Mouse (Mus musculus): Measurements from ENCODE around the gene 1600015I10Rik. TPM values are rescaled to one million over a fixed set of nuclear protein-coding genes. Genes with fewer than 3 reads are reported as not detected.
A peak's percentile ranks its signal among the peaks of the same experiment; 100 is the strongest.
"Not testable (repeated sequence)": the region's sequence is repeated elsewhere in the genome, so short reads cannot be mapped to it uniquely, and the experiment has no call there.

The 1600015I10Rik gene
- not detected for total RNA-seq (2021)

DNA sequence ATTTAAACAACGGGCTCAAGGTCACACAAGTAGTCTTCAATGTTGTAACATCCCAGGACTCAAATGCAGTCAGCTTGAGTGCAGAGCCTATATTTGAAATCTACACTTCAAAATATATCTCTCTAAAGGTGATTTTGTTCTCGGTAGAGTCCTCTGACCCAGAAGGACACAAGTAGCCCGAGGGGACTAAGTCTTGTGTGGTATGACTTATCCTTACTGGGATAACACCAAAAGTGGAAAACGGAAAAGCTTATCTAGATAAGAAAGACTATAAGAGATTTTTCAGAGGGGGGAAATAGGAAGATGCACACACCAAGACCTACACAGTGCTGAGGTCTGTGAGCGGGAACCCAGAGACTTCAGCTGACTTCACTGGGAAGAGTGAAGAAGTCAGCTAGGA lies at the start of gene 1600015I10Rik:
1600015I10Rik (plus strand) TSS at position 301 of the 400 bp plus-strand sequence.
- intact Hi-C loops (cut with DNase I): no loop called here

DNA sequence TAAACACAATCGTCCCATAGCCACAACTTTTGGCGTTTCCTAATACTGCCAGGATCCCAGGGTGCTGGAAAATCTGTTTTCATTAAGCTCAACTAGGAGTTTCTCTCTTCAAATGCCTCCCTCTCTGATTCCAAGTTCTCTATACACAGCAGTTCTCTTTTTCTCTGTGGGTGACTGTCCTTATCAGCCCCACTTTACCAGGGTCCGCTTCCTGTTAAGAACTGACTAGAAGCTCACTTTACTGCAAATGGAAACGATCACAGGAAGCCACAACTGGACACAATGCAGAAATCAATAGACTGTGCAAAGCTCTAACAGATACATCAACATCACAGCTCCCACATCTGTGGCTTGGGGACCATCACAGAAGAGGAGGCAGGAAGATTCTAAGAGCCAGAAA lies 35.5 kb upstream of the 1600015I10Rik start:
- intact Hi-C loops (cut with DNase I): no loop called here
- no peak for DNase-seq

More for the DNA sequence above, at the start of gene 1600015I10Rik:
- no peak for DNase-seq

DNA sequence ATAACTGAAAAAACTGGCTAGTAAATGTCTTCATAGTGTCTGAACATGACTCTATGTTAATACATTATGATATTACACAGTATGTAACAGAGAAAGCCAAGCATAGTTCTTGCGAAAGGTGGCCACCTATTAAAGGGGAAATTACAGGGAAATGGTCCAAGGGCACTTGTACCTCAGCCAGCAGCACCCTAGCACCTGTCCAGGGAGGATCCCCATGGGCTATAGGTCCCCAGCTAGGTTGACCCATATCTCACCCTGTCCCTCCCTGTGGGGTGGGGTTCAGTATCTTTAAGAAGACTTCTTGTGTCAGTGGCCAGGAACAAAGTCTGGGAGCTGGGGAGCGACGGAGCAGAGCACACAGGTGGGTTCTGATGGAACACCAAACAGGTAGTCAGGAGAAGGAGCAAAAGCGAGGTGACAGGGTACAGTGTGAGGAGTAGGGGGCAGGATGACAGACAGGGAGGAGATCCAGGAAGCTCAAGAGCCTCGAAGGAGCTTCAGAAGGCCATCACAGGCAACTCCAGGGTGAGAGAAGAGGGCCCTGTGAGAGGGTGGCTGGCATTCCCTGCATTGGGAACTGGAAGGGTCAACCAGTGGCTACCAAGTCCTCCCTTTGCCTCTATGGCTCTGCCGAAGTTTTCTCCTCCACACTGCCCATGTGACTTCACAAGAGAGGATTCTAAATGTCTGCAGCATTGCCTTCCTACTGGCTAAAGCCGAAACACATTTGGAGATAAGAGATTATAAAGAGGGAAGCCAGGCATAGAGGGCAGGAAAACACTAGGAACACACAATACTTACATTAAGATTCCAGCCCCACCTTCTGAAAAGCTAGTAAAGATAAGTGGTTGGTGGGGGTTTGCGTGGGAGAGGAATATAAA lies 34.5 kb upstream of the 1600015I10Rik start:
- intact Hi-C loops (cut with DNase I): no loop called here
- no peak for DNase-seq

DNA sequence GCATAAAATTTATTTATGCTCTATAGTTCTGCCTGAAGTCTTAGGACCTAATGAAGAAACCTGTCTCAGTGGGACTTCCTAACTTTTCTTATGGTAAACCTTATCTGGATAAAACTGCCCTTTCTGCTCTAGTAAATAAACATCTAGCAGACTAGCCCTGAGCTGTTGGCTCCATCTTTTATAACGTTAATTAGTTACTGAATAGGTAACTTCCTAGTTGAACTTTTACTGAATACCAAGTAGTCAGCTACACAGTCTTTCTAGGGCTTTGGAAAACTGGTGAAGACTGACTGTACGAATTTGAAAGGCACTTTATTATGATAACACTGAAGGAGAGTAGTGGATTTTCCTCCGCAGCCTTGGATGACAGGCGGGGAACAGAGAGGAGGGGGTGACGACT lies 33.8 kb upstream of the 1600015I10Rik start:
- no peak for DNase-seq
- intact Hi-C loops (cut with DNase I): no loop called here

DNA sequence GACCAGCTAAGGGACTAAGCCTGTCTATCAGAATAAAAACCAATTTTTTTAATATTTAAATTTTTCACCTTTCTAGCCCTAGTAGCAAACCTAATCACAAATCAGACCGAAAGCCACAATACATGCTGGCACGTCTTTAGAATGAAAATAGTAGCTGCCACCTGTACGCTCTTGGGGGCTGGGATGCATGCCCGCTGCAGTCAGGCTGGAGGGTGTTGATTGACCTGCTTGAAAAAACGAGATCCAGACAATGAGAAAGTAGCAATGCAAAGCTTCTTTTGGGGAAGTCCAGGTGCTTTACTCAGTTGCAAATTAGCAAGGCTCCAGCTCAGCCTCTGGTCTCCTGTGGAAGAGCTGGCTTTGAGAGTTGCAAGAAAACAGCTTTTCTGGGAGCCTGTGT lies 32.7 kb upstream of the 1600015I10Rik start:
- DNase-seq: no peak
- intact Hi-C loops (cut with DNase I): no loop called here

DNA sequence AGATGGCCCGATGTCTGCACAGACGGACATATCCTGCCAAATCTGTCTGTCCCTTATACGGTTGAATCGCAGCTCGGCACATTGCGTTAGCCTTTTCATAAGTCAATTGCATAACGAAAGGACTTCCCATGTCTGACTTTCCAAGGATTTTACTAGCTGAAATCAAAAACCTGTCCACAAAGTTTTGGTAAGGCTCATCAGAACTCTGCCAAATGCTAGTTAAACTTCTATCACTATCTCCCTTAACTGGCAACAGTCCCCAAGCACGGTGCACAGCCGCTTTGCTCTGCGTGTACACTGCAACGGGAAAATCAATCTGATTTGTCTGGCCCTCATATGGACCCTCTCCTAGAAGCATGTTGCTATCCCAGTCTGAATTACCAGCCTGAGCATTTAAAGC lies 28.4 kb upstream of the 1600015I10Rik start:
- intact Hi-C loops (cut with DNase I); DNase-seq: not testable (repeated sequence)

DNA sequence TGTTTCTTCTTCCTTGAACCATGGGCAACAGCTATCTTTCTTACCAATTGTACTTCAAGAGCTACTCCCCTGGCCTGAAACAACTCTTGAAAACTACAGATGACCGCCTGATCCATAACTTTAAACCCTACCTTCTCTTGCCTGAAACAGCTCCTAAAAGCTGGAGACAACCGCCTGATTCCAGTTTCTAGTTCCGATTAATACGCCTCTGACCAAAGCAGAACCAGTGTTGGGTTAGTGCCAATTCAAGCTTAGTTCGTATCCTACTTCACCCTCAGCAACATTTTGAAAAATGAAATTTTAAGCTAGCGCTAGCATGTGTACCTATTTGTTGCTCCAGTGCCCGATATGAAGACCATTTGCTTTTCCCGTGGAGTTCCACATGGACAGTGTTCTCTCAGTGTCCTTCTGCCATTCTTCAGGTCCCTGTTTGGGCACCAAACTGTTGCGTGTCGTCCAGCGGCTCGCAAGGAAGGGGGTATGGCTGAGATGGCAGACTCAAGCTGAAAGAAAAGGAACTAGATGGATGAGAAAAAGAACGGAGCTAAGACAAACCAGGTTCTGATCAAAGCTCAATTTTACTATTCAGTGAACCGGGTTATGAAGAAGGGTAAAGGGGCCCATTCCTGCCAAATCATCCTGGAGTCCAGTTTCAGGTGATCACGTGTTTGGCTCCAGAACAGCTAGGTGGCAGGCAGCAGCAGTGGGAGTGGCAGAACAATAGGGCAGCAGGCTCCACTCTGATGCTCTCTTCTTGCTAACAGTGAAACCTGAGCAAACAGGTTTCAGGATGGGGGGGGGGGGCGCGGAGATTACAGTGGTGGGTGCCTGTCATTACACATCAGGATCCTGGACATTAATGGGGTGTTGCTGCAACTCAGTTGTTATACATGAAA lies 26.9 kb upstream of the 1600015I10Rik start:
- intact Hi-C loops (cut with DNase I): no loop called here
- DNase-seq: no peak

DNA sequence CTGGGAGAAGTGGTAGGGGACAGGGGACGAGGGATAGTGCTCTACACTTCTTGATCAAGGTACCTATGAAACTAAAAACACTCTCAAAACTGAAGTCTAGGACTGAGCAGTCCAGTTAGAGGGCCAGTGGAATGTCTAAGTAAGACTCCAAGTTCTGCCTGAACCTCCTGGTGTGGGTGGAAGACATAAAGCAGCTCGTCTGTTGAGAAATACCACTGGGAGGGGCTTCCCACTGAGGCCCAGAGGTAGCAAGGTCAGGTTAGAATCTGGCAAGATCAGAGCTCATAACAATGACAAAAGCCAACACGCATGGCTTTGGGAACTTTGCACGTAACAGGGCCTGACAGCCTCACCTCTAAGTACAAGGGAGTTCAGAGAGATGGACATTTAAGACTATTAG lies 26.3 kb upstream of the 1600015I10Rik start:
- intact Hi-C loops (cut with DNase I): no loop called here
- DNase-seq: no peak

DNA sequence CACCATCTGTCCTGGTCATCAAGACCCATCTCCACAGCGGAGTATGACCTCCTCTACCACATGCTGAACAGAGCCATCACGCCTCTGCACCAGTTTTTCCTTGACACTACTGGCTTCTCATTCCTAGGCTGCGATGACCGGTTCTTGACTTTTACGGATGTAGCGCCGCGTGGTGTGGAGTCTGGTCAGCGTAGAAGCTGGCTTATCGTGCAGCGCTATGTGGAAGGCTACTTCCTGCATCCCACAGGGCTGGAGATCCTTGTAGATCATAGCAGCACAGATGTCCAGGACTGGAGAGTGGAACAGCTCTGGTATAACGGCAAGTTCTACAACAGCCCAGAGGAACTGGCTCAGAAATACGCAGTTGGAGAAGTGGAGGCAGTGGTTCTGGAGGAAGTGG lies 24.1 kb upstream of the 1600015I10Rik start:
- intact Hi-C loops (cut with DNase I): no loop called here
- DNase-seq: no peak

DNA sequence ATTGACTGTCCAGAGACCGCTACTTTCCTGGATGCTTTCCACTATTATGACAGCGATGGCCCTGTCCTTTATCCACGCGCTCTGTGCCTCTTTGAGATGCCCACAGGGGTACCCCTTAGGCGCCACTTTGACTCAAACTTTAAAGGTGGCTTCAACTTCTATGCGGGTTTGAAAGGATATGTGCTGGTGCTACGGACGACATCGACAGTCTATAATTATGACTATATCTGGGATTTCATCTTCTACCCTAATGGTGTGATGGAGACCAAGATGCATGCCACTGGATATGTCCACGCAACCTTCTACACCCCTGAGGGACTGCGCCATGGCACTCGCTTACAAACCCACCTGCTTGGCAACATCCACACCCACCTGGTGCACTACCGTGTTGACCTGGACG lies 23.3 kb upstream of the 1600015I10Rik start:
- DNase-seq: no peak
- intact Hi-C loops (cut with DNase I): no loop called here

DNA sequence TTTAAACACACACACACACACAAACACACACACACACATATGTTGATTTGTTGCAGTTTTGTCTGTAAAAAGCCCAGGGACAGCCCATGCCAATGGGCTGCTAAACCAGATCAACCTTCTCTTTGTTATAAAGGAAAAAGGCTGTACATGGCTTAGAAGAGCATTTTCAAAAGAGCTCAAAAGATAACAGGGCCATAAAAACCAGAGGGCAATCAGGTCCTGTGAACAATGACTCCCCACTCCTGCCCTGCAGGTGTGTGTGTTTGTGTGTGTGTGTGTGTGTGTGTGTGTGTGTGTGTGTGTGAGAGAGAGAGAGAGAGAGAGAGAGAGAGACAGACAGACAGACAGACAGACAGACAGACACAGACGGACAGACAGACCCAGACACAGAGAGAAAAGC lies 20.5 kb upstream of the 1600015I10Rik start:
- no peak for DNase-seq
- intact Hi-C loops (cut with DNase I): no loop called here

DNA sequence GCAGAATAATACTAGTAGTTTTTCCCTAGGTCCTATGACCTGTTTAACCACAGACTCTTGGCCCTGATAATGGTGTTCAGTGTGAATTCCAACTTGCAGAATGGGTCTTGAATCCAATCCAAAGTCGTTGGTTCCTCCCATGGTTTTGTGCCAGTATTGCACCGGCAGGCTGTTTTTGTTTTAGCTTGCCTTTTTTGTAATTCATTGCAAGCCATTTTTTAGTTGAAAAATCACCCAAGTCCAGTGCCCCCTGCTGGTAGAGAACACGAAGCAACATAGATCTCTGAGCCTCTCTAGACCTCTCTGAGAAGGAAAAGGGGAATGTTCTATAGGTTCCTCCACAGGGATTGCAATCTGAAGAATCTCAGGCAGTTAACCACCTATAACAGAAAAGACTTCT lies 17.7 kb upstream of the 1600015I10Rik start:
- intact Hi-C loops (cut with DNase I): no loop called here
- DNase-seq: no peak

DNA sequence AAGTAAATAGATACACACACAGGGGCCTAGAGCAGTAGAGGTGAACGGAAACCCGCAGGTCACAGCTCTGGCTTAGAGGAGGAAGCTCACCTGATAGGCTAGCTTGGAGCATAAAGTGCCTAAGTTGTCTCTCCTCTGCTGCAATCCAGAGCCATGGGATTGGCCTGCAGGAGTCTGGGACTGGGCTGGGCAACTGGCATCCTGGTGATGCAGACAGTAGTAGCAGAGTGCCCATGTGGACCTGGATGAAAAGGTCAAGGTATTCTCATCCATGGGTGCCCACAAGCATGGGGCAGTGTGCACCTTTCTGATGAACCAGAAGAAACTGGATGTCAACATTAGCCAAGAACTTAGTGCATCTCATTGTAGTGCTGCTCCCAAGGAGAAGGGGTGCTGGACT lies 16.1 kb upstream of the 1600015I10Rik start:
- intact Hi-C loops (cut with DNase I): no loop called here

DNA sequence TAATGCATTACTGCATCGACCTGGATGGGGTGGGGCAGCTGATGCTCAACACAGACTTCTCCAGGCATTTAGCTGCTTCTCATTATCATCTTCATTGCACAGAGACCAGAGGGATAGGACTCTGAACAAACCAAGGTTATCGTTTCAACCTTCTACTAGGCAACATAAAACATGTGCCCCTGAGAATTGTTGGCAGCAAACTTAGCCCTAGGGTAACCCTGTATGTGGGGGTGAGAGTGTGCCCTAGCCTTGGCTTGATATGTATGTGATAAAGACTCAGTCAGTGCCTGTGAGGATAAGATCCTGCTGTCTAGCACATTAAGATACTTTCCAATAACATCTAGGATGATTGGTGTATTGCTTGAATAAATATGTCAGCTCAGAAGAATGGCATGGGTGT lies 19.9 kb downstream of the 1600015I10Rik start:
- intact Hi-C loops (cut with DNase I): no loop called here
- no peak for DNase-seq

More for the DNA sequence above, 16.1 kb upstream of the 1600015I10Rik start:
- DNase-seq: no peak

DNA sequence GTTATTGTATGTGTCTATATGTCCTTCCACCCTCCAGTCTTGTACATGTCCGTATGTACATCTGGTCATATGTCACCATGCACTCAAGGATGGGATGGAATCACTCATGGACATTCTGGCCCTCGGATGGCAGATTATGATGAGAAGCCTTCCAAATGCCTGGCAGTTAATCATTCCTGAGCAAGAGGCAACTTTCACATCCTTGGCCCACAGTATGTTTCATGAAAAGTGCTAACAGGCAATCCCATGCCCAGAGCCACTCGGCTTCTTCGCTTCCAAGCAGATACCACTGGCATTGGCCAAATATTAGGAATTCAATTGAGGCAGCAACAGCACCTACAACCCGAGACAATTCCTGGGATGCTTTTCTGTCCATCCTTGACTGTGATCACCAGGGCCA lies 21.0 kb downstream of the 1600015I10Rik start:
- intact Hi-C loops (cut with DNase I): loop anchor here (10.0 kb wide), 2 partner anchors 86 to 306 kb away; partner anchors contain the start of gene Gimap8

DNA sequence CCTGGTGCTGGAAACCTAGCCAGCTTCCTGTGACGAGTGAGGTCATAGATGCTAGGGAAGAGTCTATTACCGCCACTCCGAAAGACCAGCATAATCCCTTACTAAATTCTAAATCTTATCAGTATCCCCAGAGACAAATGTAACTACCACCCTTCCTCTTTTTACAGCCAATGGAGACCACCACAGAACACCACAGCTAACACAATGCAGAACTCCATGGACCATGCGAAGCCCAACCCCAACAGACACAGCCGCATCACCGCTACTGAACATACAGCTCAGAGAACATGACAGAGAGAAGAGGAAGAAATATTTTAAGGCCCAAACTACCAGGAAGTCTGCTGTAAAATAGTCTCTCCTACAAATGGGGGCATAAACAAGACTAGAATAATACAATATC lies 21.9 kb downstream of the 1600015I10Rik start:
- no peak for DNase-seq
- intact Hi-C loops (cut with DNase I): loop anchor here (10.0 kb wide), 2 partner anchors 87 to 307 kb away; partner anchors contain the start of gene Gimap8

More for the DNA sequence above, 21.0 kb downstream of the 1600015I10Rik start:
- no peak for DNase-seq

DNA sequence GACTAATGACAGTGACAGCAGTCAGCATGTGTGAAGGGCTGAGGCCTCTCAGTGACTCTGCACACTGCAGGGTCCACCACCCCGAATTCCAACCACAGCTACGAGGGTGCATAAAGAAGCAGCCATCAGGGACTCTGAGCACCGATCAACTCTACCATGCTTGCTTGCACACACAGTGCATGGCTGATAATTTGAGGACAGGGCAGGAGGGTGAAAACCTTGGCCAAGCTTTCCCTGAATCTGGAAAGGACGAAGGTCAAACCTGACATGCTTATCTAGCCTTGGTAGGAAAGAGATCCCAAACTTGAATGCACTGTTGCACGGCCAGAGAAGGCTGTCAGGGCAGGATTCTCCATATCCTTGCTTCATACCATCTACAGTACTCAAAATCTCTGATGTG lies 23.5 kb downstream of the 1600015I10Rik start:
- DNase-seq: no peak

DNA sequence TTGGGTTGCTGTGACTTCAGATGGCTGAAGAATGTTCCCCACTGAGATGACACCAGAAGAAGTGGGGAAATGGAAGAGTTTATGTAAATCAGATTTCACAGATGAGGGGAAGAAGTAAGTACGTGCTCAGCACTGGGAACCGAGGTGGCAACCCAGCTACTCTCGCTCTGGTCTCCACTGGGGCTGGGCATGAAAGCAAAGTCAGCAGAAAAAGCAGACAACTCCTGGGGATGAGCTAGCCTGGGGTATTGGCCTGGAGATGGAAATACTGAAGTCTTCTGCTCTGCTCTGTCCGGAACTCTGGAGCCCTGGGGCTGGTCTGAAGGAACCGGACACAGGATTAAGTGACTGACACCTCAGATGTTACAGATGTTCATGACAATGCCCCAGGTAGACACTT lies 24.5 kb downstream of the 1600015I10Rik start:
- no peak for DNase-seq
- intact Hi-C loops (cut with DNase I): loop anchor here (10.0 kb wide), 2 partner anchors 89 to 309 kb away; partner anchors contain the start of gene Gimap8

More for the DNA sequence above, 23.5 kb downstream of the 1600015I10Rik start:
- intact Hi-C loops (cut with DNase I): loop anchor here (10.0 kb wide), 2 partner anchors 88 to 308 kb away; partner anchors contain the start of gene Gimap8

DNA sequence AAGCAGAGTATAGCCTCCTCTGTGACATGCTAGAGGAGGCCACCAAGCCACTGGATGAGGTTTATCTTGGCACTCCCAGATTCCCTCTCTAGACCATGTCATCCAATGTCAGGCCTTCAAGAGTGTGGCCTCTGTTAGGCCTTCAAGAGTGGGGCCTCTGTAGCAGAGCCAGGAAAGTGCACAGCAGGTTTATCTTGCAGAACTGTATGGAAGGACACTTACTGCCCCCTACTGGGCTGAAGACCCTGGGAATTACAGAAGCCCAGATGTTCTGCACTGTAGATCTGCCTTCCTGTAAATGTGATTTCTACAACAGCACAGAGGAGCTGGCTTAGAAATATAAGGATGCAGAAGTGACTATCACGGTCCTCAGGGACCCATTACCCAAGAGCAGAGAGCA lies 25.3 kb downstream of the 1600015I10Rik start:
- intact Hi-C loops (cut with DNase I): loop anchor here (5.0 to 10.0 kb wide), 3 partner anchors 90 to 310 kb away; partner anchors contain the start of gene Gimap8
- peak; percentile 54 for DNase-seq

DNA sequence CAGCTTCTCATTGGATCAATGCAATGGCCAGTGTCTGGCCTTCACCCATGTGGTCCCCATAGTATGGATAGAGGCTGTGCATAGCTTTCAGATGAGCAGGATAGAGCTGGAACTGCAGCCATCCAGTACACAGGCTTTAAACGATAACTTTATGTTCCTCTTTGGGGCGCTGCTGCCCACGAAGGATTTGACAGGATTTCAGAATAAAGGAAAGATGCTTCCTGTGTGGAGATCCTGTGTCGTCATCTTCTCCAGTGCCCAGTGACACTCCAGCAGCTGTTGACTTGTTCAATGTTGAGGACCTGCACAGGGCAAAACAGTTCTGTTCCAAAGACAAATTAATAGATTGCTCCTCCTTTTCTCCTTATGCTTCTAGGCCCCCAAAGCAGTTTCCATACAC lies 27.1 kb downstream of the 1600015I10Rik start:
- DNase-seq: no peak
- intact Hi-C loops (cut with DNase I): loop anchor here (5.0 to 10.0 kb wide), 3 partner anchors 92 to 312 kb away; partner anchors contain the start of gene Gimap8

DNA sequence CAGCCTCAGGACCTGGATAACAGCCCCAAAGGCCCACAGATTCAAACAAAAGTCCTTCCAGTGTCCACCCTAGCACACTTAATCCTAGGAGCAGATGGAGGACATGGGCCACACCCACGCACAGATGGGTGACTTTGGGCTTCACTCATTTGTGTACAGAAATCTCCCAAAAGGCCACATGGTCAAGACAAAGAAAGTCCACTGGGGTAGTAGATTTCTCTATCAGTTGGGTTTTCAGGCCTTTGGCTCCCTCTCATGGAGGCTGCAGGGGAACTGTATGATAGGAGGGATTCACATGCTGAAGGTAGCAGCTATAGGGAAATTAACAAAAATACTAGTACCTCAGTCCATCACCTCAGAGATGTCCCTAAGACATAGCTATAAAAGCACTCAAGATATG lies 28.4 kb downstream of the 1600015I10Rik start:
- DNase-seq: peak; percentile 62
- intact Hi-C loops (cut with DNase I): loop anchor here (5.0 to 10.0 kb wide), 3 partner anchors 93 to 313 kb away; partner anchors contain the start of gene Gimap8

Data from left cerebral cortex, postnatal 4 days (tissue).